Mouse (Mus musculus) spleen, adult 2 months (tissue): ENCODE data around the gene Spen. TPM values are rescaled to one million over a fixed set of nuclear protein-coding genes. Genes with fewer than 3 reads are reported as not detected.
A peak's percentile ranks its signal among the peaks of the same experiment; 100 is the strongest.

Experiments used
- DNase-seq, 2 experiments: peaks; one replicate each; pipeline versions ENCODE4 v3.0.0 to v3.0.0-alpha.2; 2012 to 2021; ENCODE audit warnings: low spot score in 2 of 2, low read depth in 1 of 2
- H3K27ac ChIP-seq: fragments of 200-500 bp; 2 replicates; pipeline ENCODE4 v1.5.1; 2012; ENCODE audit warnings: low read length, inconsistent platforms; ENCODE audit not compliant: insufficient read depth
- H3K27me3 ChIP-seq: fragments of 200-500 bp; 2 replicates; pipeline ENCODE4 v1.6.1; 2012; ENCODE audit warnings: mild to moderate bottlenecking, moderate library complexity, low read length, inconsistent platforms; ENCODE audit not compliant: control insufficient read depth, insufficient read depth
- H3K36me3 ChIP-seq: fragments of 200-500 bp; 2 replicates; pipeline ENCODE4 v1.6.1; 2012; ENCODE audit warnings: mild to moderate bottlenecking, low read length, inconsistent platforms; ENCODE audit not compliant: control insufficient read depth, insufficient read depth
- H3K4me1 ChIP-seq: fragments of 200-500 bp; 2 replicates; pipeline ENCODE4 v1.6.1; 2011; ENCODE audit warnings: inconsistent platforms; ENCODE audit not compliant: control insufficient read depth, insufficient read depth, insufficient read length
- H3K4me3 ChIP-seq: fragments of 200-500 bp; 2 replicates; pipeline ENCODE4 v1.5.1; 2011; ENCODE audit warnings: mild to moderate bottlenecking, inconsistent platforms; ENCODE audit not compliant: insufficient read depth, insufficient read length; ENCODE audit errors: extremely low read depth
- CTCF ChIP-seq: fragments of 200-500 bp; IDR thresholded peaks from 2 replicates; pipeline ENCODE4 v1.5.1; 2011; ENCODE audit warnings: mild to moderate bottlenecking, inconsistent platforms; ENCODE audit not compliant: insufficient read depth, insufficient read length, insufficient replicate concordance; ENCODE audit errors: extremely low read depth
- POLR2A ChIP-seq: fragments of 200-500 bp; IDR thresholded peaks from 2 replicates; pipeline ENCODE4 v1.6.1; 2011; ENCODE audit warnings: low read depth, low read length, inconsistent platforms
- WGBS: fragments of 180-500 bp; shearing (Covaris S2); methylation state at CpG from one replicate; pipeline ENCODE4 v1.1.7; 2018; 5-methylcytosine and 5-hydroxymethylcytosine counted together
- polyA plus RNA-seq: library from polyadenylated mRNA; depleted of rRNA; stranded (reverse); fragments of >200 nt; gene quantifications from 2 replicates; pipeline ENCODE4 v1.2.3, GENCODE M21; 2012; rRNA removed

Gene Spen
- polyA plus RNA-seq, 1 experiment, result 28.2 TPM

- TF ChIP-seq CTCF, result no peak
- no peak for TF ChIP-seq POLR2A
- Histone ChIP-seq H3K36me3 (no peaks in the 10 kb centered on the region), H3K27ac (no peak overlapping the region), H3K4me1 (peaks cover 14% of the 10 kb centered on the region; the same call in 1 of the 2 replicates), H3K27me3 (no peaks in the 10 kb centered on the region), H3K4me3 (no peak overlapping the region)
- no peak for DNase-seq
- 90% methylated on average over 14 of the region's 14 CpGs for WGBS
These were observed 117.0 kb downstream of the Spen start for GRCm38 (mm10) chr4:141421423-141421822.

GRCm38 (mm10) chr4:141420886-141421285 lies 117.5 kb downstream of the Spen start:
- WGBS, result 89% methylated on average over 9 of the region's 9 CpGs
- H3K36me3 ChIP-seq, result no peaks in the 10 kb centered on the region
- H3K4me3 ChIP-seq, result no peak overlapping the region
- no peaks in the 10 kb centered on the region for H3K27me3 ChIP-seq
- H3K27ac ChIP-seq, result no peak overlapping the region
- TF ChIP-seq POLR2A (no peak), CTCF (no peak)
- H3K4me1 ChIP-seq, result peaks cover 14% of the 10 kb centered on the region; the same call in 1 of the 2 replicates
- no peak for DNase-seq

GRCm38 (mm10) chr4:141420192-141420829 lies 118.1 kb downstream of the Spen start, which contains the start of gene Hspb7:
Gene Hspb7 (plus strand): TSS chr4:141420779.
- Histone ChIP-seq H3K4me1 (peaks cover 13% of the 10 kb centered on the region; the same call in 1 of the 2 replicates), H3K4me3 (no peak within 1 kb of the TSS), H3K27ac (no peak within 1 kb of the TSS), H3K36me3 (no peaks in the 10 kb centered on the region), H3K27me3 (no peaks in the 10 kb centered on the region)
- TF ChIP-seq CTCF (no peak), POLR2A (no peak)
- 72% methylated on average over 9 of the region's 9 CpGs for WGBS
- DNase-seq, result no peak

- H3K36me3 ChIP-seq, result no peaks in the 10 kb centered on the region
- 15% methylated on average over 27 of the region's 27 CpGs for WGBS
- peak; percentile 60 to 69 for DNase-seq
- H3K27ac ChIP-seq, result no peak overlapping the region
- H3K4me3 ChIP-seq, result no peak overlapping the region
- H3K27me3 ChIP-seq, result no peaks in the 10 kb centered on the region
- peaks cover 10% of the 10 kb centered on the region; the same call in 1 of the 2 replicates for H3K4me1 ChIP-seq
- no peak for TF ChIP-seq CTCF
- TF ChIP-seq POLR2A, result no peak
These were observed 118.8 kb downstream of the Spen start for GRCm38 (mm10) chr4:141419398-141420191.

Other genes with a start within 250 kb of the Spen start
- gene Epha2, start 237.4 kb downstream of the Spen start, polyA plus RNA-seq, result 8.0 and 9.8 TPM in 2 replicates
- 0.22 and 0.34 TPM in 2 replicates for gene Fam131c, start 170.4 kb downstream of the Spen start, polyA plus RNA-seq
- 0.32 TPM in 1 of 2 replicates, not detected in the other for gene Clcnka, start 139.9 kb downstream of the Spen start, polyA plus RNA-seq
- gene Clcnkb, start 122.6 kb downstream of the Spen start, polyA plus RNA-seq, result 0.07 TPM in 1 of 2 replicates, not detected in the other
- gene Hspb7, start 117.8 kb downstream of the Spen start, polyA plus RNA-seq, result 2.4 and 2.5 TPM in 2 replicates
- not detected in 2 replicates for gene Srarp, start 102.5 kb downstream of the Spen start, polyA plus RNA-seq
- 35.0 and 45.2 TPM in 2 replicates for gene Zbtb17, start 93.9 kb downstream of the Spen start, polyA plus RNA-seq
- 8.4 and 10.1 TPM in 2 replicates for gene Fblim1, start 67.5 kb upstream of the Spen start, polyA plus RNA-seq
- gene Tmem82, start 80.0 kb upstream of the Spen start, polyA plus RNA-seq, result 0.56 and 0.86 TPM in 2 replicates
- gene Slc25a34, start 85.2 kb upstream of the Spen start, polyA plus RNA-seq, result 0.34 and 0.43 TPM in 2 replicates
- gene Plekhm2, start 126.3 kb upstream of the Spen start, polyA plus RNA-seq, result 48.1 and 51.6 TPM in 2 replicates
- gene Rsc1a1, start 147.0 kb upstream of the Spen start, polyA plus RNA-seq, result 4.4 and 9.2 TPM in 2 replicates
- 8.7 and 15.9 TPM in 2 replicates for gene Ddi2, start 184.8 kb upstream of the Spen start, polyA plus RNA-seq
- 0.15 and 0.18 TPM in 2 replicates for gene Agmat, start 208.1 kb upstream of the Spen start, polyA plus RNA-seq